ENCODE assay signal across 8 mouse cellular contexts in the genomic region with DNA sequence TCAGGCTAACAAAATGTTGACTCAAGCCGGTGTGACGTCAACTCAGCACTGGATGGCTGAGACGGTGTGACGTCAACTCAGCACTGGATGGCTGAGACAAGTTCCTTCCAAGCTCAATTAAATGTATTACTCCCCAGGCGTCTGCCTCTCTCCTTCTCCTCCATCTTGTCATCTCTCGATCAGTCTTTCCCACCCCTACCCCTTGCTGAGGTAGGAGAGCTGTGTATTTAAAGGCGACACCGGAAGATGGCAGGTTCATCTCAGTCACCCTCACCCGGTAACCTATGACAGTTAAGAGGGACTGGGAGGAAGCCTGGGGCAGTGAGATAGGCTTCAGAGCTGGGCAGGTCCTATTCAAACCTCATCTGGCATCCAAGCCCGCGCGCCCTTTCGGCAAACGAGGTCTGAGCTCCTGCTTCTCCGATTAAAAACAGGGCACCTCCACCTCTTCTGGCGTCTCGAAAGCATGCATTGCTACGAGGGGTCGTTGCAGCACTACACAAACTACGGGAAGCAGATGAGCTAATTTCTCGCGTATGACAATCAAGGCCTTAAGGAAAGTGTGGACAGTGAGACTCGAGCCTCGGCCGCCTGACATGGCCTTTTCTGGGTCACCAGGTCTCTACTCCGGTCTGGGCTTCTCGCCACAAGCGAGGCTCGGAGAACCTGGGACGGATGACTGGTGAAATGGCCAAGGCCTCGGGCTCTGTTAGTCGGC. TPM values are rescaled to one million over a fixed set of nuclear protein-coding genes. Genes with fewer than 3 reads are reported as not detected.
DNase-seq lines count a peak whose midpoint lies in the region; ATAC-seq and TF ChIP-seq lines count a peak whose summit lies in the region.

No protein-coding gene starts in this region.

- H3K36me3 ChIP-seq in kidney, embryonic 15.5 days = no peaks in the 10 kb centered on the region
- H3K36me3 ChIP-seq in forebrain, embryonic 12.5 days (replicated peaks) = no peaks in the 10 kb centered on the region
- H3K36me3 ChIP-seq in midbrain, postnatal 0 days (ENCODE audit: insufficient read depth, low read length) = no peaks in the 10 kb centered on the region

- H3K9ac ChIP-seq in kidney, embryonic 15.5 days = peak overlapping the region; percentile 76
- H3K9ac ChIP-seq in forebrain, embryonic 12.5 days = peak overlapping the region; percentile 75
- H3K9ac ChIP-seq in midbrain, postnatal 0 days (replicated peaks; ENCODE audit: low read length, poor library complexity, severe bottlenecking) = peak overlapping the region; percentile 70

- peaks cover 11% of the 10 kb centered on the region for H3K4me1 ChIP-seq in kidney, embryonic 15.5 days
- H3K4me1 ChIP-seq in forebrain, embryonic 12.5 days = peaks cover 15% of the 10 kb centered on the region
- no peaks in the 10 kb centered on the region for H3K4me1 ChIP-seq in midbrain, postnatal 0 days (ENCODE audit: insufficient read depth, low read length)

- no peaks in the 10 kb centered on the region for H3K27me3 ChIP-seq in kidney, embryonic 15.5 days
- H3K27me3 ChIP-seq in forebrain, embryonic 12.5 days = peaks cover 22% of the 10 kb centered on the region
- H3K27me3 ChIP-seq in midbrain, postnatal 0 days (ENCODE audit: insufficient read depth, low read length) = no peaks in the 10 kb centered on the region

- H3K9me3 ChIP-seq in kidney, embryonic 15.5 days (replicated peaks) = no peaks in the 10 kb centered on the region
- H3K9me3 ChIP-seq in forebrain, embryonic 12.5 days = no peaks in the 10 kb centered on the region
- no peaks in the 10 kb centered on the region for H3K9me3 ChIP-seq in midbrain, postnatal 0 days (ENCODE audit: low read length)

- peak; percentile 43 for ATAC-seq in kidney, embryonic 15.5 days (replicated peaks; ENCODE audit: low FRiP score)
- ATAC-seq in forebrain, embryonic 12.5 days (ENCODE audit: low FRiP score) = peak; percentile 47
- ATAC-seq in midbrain, postnatal 0 days (ENCODE audit: low FRiP score) = peak; percentile 14; the same call in 1 of the 2 replicates

- H3K4me2 ChIP-seq in kidney, embryonic 15.5 days = peak overlapping the region; percentile 74
- H3K4me2 ChIP-seq in forebrain, embryonic 12.5 days = peak overlapping the region; percentile 97
- H3K4me2 ChIP-seq in midbrain, postnatal 0 days (ENCODE audit: low read depth, low read length, poor library complexity, severe bottlenecking) = peak overlapping the region; percentile 91

- peak overlapping the region; percentile 78 for H3K27ac ChIP-seq in kidney, embryonic 15.5 days
- H3K27ac ChIP-seq in forebrain, embryonic 12.5 days = peak overlapping the region; percentile 59
- H3K27ac ChIP-seq in midbrain, postnatal 0 days (ENCODE audit: low read depth, low read length) = peak overlapping the region; percentile 21; the same call in 1 of the 2 replicates

- H3K4me3 ChIP-seq in kidney, embryonic 15.5 days (replicated peaks) = peak overlapping the region; percentile 75
- peak overlapping the region; percentile 78 for H3K4me3 ChIP-seq in forebrain, embryonic 12.5 days (replicated peaks)
- peak overlapping the region; percentile 75 for H3K4me3 ChIP-seq in midbrain, postnatal 0 days (ENCODE audit: low read depth, low read length)

- 2% methylated on average over 32 of the region's 32 CpGs for WGBS in kidney, embryonic 15.5 days
- 2% methylated on average over 32 of the region's 32 CpGs for WGBS in forebrain, embryonic 12.5 days
- WGBS in midbrain, postnatal 0 days = 1% methylated on average over 32 of the region's 32 CpGs

- TF ChIP-seq CTCF in midbrain, postnatal 0 days (IDR thresholded peaks at IDR 0.05) = no peak

- DNase-seq in kidney, adult 8-10 months = no peak
- peak; percentile 76 for DNase-seq in T-cell, adult 2 months (ENCODE audit: low spot score)
- peak; percentile 4 for DNase-seq in kidney, postnatal 14 days
- peak; percentile 45 for DNase-seq in midbrain, postnatal 0 days (ENCODE audit: low spot score)
- peak; percentile 33 to 43 for DNase-seq in thymus, postnatal 36 days
- no peak for DNase-seq in left cerebral cortex, adult 18-20 months (ENCODE audit: low spot score in 2 of 2)

RNA-seq across cellular contexts. Expression of gene Blm, which starts 0.5 kb away (rescaled TPM):
- 26.8 and 27.1 TPM in 2 replicates for polyA plus RNA-seq in kidney, embryonic 15.5 days (2015; fragmentation: Nextera tagmentation; extraction: Ambion mirVana)
- 39.6 and 43.7 TPM in 2 replicates for polyA plus RNA-seq in forebrain, embryonic 12.5 days (2016; fragmentation: Nextera tagmentation; extraction: Ambion mirVana)
- total RNA-seq in midbrain, postnatal 0 days (2014; rRNA removed) = 6.4 and 8.4 TPM in 2 replicates
- polyA plus RNA-seq in midbrain, postnatal 0 days (2015; fragmentation: Nextera tagmentation; extraction: Ambion mirVana) = 4.0 and 5.0 TPM in 2 replicates
- 1 to 10 TPM; 4.4 to 4.6 TPM for total RNA-seq in left cerebral cortex, adult 18-20 months (2021)

Comparison
In these comparisons a context has a peak if more than half of its experiments do, and no peak if none do; other contexts are left out.
1. DNase-seq: peak in T-cell, adult 2 months (single experiment), kidney, postnatal 14 days (single experiment), midbrain, postnatal 0 days (single experiment) and thymus, postnatal 36 days (2 of 2); none in kidney, adult 8-10 months (0 of 2) and left cerebral cortex, adult 18-20 months (0 of 2).
2. H3K27ac ChIP-seq: peak in every context shown above with its lines; median percentile 78 in kidney, embryonic 15.5 days; 59 in forebrain, embryonic 12.5 days; 21 in midbrain, postnatal 0 days.
3. Peak in every context shown above with its lines, with median percentiles within 50 percentile points of each other: ATAC-seq, H3K4me2 ChIP-seq, H3K4me3 ChIP-seq and H3K9ac ChIP-seq.